Mouse (Mus musculus) right cerebral cortex, adult 18-20 months (tissue): Measurements from ENCODE around the gene Slc2a1.

Source experiments
- DNase-seq: peaks from one replicate; pipeline ENCODE4 v3.0.0; 2022; ENCODE audit warnings: mixed read lengths

The Slc2a1 gene

GRCm38 (mm10) chr4:119180133-119180707 lies 71.7 kb downstream of the Slc2a1 start:
- no peak for DNase-seq

- no peak for DNase-seq
Measured at GRCm38 (mm10) chr4:119181456-119181855, 72.9 kb downstream of the Slc2a1 start.

GRCm38 (mm10) chr4:119183525-119183924 lies 75.0 kb downstream of the Slc2a1 start:
- no peak for DNase-seq

GRCm38 (mm10) chr4:119185771-119186170 lies 77.3 kb downstream of the Slc2a1 start:
- DNase-seq = no peak
